Mouse (Mus musculus) embryonic facial prominence, embryonic 14.5 days (tissue): Measurements from ENCODE around the gene Ikbip. TPM values are rescaled to one million over a fixed set of nuclear protein-coding genes. Genes with fewer than 3 reads are reported as not detected.

Experiments used
- ATAC-seq: fragments of 200-750 bp; cut with Nextera tagmentation; 2 replicates; pipeline ENCODE4 v1.8.0; 2017; ENCODE audit warnings: low read depth, moderate number of reproducible peaks, moderate TSS enrichment
- DNase-seq: peaks from one replicate; pipeline ENCODE4 v3.0.0-alpha.2; 2015; ENCODE audit warnings: low spot score
- H3K27ac ChIP-seq: fragments of 300-500 bp; sonication (generic); replicated peaks from 2 replicates; pipeline ENCODE4 v1.5.1; 2014; ENCODE audit warnings: low read depth, mild to moderate bottlenecking, low read length, moderate library complexity
- H3K27me3 ChIP-seq: fragments of 300-500 bp; sonication (generic); replicated peaks from 2 replicates; pipeline ENCODE4 v1.6.1; 2014; ENCODE audit warnings: low read length; ENCODE audit not compliant: control insufficient read depth, insufficient read depth
- H3K36me3 ChIP-seq: fragments of 300-500 bp; sonication (generic); 2 replicates; pipeline ENCODE4 v1.6.1; 2014; ENCODE audit warnings: low read length, mixed read lengths; ENCODE audit not compliant: control insufficient read depth, insufficient read depth
- H3K4me1 ChIP-seq: fragments of 300-500 bp; sonication (generic); 2 replicates; pipeline ENCODE4 v1.6.1; 2014; ENCODE audit warnings: antibody characterized with exemption, low read length; ENCODE audit not compliant: control insufficient read depth, insufficient read depth
- H3K4me2 ChIP-seq: fragments of 300-500 bp; sonication (generic); 2 replicates; pipeline ENCODE4 v1.6.1; 2014; ENCODE audit warnings: low read depth, mild to moderate bottlenecking, low read length, moderate library complexity, mixed read lengths
- H3K4me3 ChIP-seq: fragments of 300-500 bp; sonication (generic); 2 replicates; pipeline ENCODE4 v1.5.1; 2014; ENCODE audit warnings: low read depth, mild to moderate bottlenecking, low read length
- H3K9ac ChIP-seq: fragments of 300-500 bp; sonication (generic); 2 replicates; pipeline ENCODE4 v1.6.1; 2014; ENCODE audit warnings: low read depth, mild to moderate bottlenecking, low read length, moderate library complexity, mixed read lengths
- H3K9me3 ChIP-seq: fragments of 300-500 bp; sonication (generic); 2 replicates; pipeline ENCODE4 v1.6.1; 2016; ENCODE audit warnings: low read length; ENCODE audit not compliant: control insufficient read depth
- WGBS: fragments of 180-500 bp; shearing (Covaris S2); extraction: QIAGEN DNeasy Blood & Tissue Kit; methylation state at CpG from one replicate; pipeline ENCODE4 v1.1.7; 2014; 5-methylcytosine and 5-hydroxymethylcytosine counted together
- polyA plus RNA-seq: library from polyadenylated mRNA; unstranded; fragments of >200 nt; fragmentation: Nextera tagmentation; extraction: Ambion mirVana; gene quantifications from 2 replicates; pipeline ENCODE4 v1.2.1, GENCODE M21; 2014

The Ikbip gene
- polyA plus RNA-seq, 1 experiment from 2014 or later, result 79.6 TPM

DNA sequence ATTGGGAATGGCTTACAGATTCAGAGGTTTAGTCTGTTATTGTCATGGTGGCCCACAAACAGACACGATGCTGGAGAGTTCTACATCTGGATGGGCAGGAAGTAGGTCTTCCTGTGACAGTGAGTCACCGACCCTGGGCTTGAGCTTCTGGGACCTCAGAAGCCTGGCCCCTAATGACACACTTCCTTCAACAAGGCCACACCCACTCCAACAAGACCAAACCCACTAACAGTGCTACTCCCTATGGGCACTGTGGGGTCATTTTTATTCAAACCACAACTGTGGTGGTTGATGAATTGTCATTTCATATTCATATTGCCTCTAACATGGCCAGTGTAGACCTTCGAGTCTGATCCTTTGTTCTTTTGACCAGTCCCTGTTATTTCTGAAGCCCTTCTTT lies 55.6 kb downstream of the Ikbip start:
- no peak for ATAC-seq
- no peak overlapping the region for H3K9ac ChIP-seq
- H3K27me3 ChIP-seq, result no peaks in the 10 kb centered on the region
- H3K4me2 ChIP-seq, result no peak overlapping the region
- H3K36me3 ChIP-seq, result no peaks in the 10 kb centered on the region
- H3K27ac ChIP-seq, result no peak overlapping the region
- H3K4me3 ChIP-seq, result no peak overlapping the region
- H3K9me3 ChIP-seq, result no peaks in the 10 kb centered on the region
- WGBS, result 61% methylated on average over 3 of the region's 3 CpGs
- H3K4me1 ChIP-seq, result no peaks in the 10 kb centered on the region
- DNase-seq, result no peak

DNA sequence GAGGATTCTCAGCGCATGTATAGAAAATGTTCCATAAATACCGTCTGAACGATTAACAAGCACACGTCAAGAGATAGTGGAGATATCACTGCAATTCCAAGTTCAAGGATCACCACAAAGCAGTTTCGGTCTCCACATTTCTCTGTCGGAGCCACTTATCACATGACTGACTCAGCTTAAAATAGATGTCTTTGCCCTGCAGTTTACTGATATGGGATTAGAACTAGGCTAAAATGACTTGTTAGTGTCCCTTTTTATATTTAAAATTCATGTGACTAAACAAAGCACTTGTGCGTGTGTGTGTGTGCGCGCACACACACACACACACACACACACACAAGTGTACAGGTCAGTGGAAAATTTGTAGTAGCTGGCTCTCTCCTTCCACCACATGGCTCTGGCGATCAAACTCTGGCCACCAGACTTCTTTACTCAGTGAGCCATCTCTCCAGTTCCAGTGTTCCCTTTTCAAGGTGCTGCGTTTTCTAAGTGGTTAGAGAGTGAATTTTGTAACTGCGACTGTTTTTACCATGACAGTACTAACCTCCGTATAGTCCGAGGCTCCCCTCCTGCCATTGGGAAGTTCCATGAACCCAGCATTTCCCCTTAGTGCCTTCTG lies 56.5 kb downstream of the Ikbip start:
- Histone ChIP-seq H3K9ac (no peak overlapping the region), H3K9me3 (no peaks in the 10 kb centered on the region), H3K4me1 (no peaks in the 10 kb centered on the region), H3K4me3 (no peak overlapping the region), H3K4me2 (no peak overlapping the region), H3K27me3 (no peaks in the 10 kb centered on the region), H3K36me3 (no peaks in the 10 kb centered on the region), H3K27ac (no peak overlapping the region)
- ATAC-seq (no peak), DNase-seq (no peak)
- 89% methylated on average over 14 of the region's 14 CpGs for WGBS

DNA sequence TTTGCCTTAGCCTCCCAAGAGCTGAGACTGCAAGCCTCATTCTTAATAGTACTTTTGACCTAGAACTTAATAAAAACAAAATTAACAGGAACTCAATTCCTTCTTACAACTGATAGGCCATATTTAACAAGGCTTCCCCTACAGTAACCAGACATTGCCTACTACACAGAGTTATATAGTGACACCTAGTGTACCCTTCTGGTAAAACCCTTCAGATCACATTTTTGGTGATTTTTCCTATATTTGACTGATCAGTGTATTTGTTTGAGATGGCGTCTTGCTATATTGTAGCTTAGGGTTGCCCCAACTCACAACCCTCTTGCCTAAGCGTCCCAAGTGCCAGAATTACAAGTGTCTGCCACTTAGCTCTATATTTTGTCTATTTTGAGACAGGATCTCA lies 58.8 kb downstream of the Ikbip start:
- H3K9me3 ChIP-seq, result no peaks in the 10 kb centered on the region
- no peak for ATAC-seq
- whole genome bisulfite sequencing, result 50% methylated on average over 2 of the region's 2 CpGs

DNA sequence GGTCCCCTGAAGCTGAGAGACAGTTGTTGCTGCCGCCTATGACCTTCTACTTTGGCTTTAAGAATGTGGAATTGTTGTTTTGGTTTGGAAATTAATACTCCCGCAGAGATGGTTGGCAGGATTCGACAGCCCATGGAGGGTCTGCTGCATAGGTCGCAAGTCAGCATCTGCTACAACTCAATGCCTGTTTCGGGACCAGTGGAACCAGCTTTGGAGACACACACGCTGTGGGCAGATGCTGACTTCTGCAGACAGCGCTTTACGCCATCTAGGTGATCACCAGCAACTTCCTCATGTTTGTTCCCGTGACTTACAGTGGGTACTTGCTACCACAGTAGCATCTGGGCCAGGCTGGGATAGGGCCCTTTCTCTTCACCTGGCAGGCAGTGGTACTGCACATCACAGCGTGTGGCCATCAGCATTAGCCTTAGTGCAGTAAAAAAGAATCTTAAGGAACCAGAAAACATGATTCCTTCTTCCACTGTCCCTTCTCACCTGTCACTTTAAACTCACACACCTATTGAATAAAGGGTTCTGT lies 60.0 kb downstream of the Ikbip start:
- Histone ChIP-seq H3K27ac (no peak overlapping the region; the same call in 1 of the 2 replicates), H3K36me3 (peaks cover 25% of the 10 kb centered on the region), H3K9ac (no peak overlapping the region), H3K9me3 (no peaks in the 10 kb centered on the region), H3K4me1 (no peaks in the 10 kb centered on the region), H3K4me3 (no peak overlapping the region), H3K27me3 (no peaks in the 10 kb centered on the region), H3K4me2 (no peak overlapping the region)
- 47% methylated on average over 10 of the region's 10 CpGs for WGBS
- no peak for DNase-seq
- ATAC-seq, result no peak

More for the DNA sequence above, 58.8 kb downstream of the Ikbip start:
- H3K27ac ChIP-seq, result no peak overlapping the region
- H3K27me3 ChIP-seq, result no peaks in the 10 kb centered on the region
- H3K4me2 ChIP-seq, result no peak overlapping the region
- H3K9ac ChIP-seq, result no peak overlapping the region
- H3K36me3 ChIP-seq, result peaks cover 15% of the 10 kb centered on the region
- peak; percentile 65 for DNase-seq
- H3K4me3 ChIP-seq, result no peak overlapping the region
- no peaks in the 10 kb centered on the region for H3K4me1 ChIP-seq

DNA sequence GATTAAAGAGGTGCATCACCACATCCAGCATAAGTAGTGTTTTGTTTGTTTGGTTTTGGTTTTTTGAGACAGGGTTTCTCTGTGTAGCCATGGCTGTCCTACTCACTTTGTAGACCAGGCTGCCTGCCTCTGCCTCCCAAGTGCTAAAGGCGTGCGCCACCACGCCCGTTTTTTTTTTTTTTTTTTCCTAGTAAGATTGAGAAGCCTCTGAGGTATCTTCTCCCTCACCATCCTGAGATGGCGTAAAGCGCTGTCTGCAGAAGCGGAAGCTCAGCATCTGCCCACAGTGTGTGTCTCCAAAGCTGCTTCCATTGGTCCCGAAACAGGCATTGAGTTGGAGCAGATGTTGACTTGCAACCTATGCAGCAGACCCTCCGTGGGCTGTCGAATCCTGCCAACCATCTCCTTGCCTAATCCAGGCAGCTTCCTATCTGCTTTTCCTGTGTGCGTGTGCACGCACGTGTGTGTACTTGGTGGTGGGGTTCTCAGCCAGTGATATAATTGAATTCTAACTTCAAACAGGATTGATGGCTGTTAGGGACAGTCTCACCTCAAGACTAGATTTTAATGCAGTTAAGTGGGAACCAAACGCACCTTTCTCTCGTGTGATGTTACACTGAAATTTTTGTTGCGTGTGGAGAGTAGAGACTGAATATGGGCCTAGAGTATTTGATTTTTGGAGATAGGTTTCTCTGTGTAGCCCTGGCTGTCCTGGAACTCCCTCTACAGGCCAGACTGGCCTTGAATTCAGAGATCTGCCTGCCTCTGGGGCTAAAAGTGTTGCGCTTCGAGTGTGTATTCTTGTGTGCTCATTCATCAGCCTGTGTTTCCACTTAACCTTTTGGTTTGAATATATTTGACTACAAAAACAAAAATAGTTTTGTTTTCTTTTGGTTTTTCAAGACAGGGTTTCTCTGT lies 60.8 kb downstream of the Ikbip start:
- Histone ChIP-seq H3K36me3 (peaks cover 30% of the 10 kb centered on the region), H3K4me2 (no peak overlapping the region), H3K4me1 (no peaks in the 10 kb centered on the region), H3K27ac (no peak overlapping the region; the same call in 1 of the 2 replicates), H3K9ac (no peak overlapping the region), H3K4me3 (no peak overlapping the region), H3K9me3 (no peaks in the 10 kb centered on the region), H3K27me3 (no peaks in the 10 kb centered on the region)
- WGBS, result 65% methylated on average over 18 of the region's 18 CpGs
- ATAC-seq (no peak), DNase-seq (no peak)

DNA sequence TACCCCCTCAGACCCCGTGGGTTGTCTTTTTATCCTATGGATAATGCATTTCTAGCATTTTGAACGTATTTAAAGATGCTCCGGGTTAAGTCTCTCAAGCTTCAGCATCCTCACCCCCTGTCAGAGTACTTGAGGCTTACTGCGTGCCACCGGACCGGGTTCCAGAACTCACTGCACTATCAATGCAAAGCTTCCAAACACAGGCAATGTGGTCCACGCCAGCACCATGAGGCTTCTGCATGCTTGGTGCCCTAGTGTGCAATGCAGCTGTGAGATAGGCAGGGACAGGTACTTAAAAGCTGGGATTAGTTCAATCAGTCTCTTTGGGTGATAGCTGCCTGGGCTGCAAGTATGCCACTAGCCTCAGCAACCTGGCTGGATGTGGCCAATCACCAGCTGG lies 62.7 kb downstream of the Ikbip start:
- Histone ChIP-seq H3K9me3 (no peaks in the 10 kb centered on the region), H3K4me1 (no peaks in the 10 kb centered on the region), H3K4me2 (no peak overlapping the region), H3K4me3 (no peak overlapping the region), H3K9ac (no peak overlapping the region), H3K27ac (no peak overlapping the region), H3K27me3 (no peaks in the 10 kb centered on the region), H3K36me3 (peaks cover 48% of the 10 kb centered on the region)
- 95% methylated on average over 7 of the region's 7 CpGs for WGBS
- ATAC-seq, result no peak
- DNase-seq, result no peak

Other genes starting within 250 kb of the Ikbip start
- gene Apaf1, start 170 bp upstream of the Ikbip start, polyA plus RNA-seq, result 25.9 and 28.5 TPM in 2 replicates
- 515 and 526 TPM in 2 replicates for gene Slc25a3, start 41.1 kb downstream of the Ikbip start, polyA plus RNA-seq
- gene Tmpo, start 98.4 kb downstream of the Ikbip start, polyA plus RNA-seq, result 185 and 227 TPM in 2 replicates